ENCODE assay signal across 33 mouse cellular contexts in genomic region chr3:124067061-124067460, GRCm38 (mm10).
DNase-seq lines count a peak whose midpoint lies in the region; ATAC-seq lines count a peak whose summit lies in the region.
"Had no signal": no experiment of that assay in that cellular context is flagged by ENCODE, and none has a peak within 500 bp of the region (broad histone marks: within the 10 kb centered on the region; RNA-seq: fewer than 3 reads in every experiment).

No protein-coding gene starts in this region.

- no peaks in the 10 kb centered on the region for H3K9me3 ChIP-seq in hindbrain, embryonic 12.5 days (replicated peaks)
- H3K9me3 ChIP-seq in hindbrain, embryonic 10.5 days, result no peaks in the 10 kb centered on the region
- H3K9me3 ChIP-seq in midbrain, embryonic 14.5 days (ENCODE audit: control insufficient read depth, low read length), result no peaks in the 10 kb centered on the region
- H3K9me3 ChIP-seq in midbrain, embryonic 11.5 days (ENCODE audit: control insufficient read depth, low read length), result no peaks in the 10 kb centered on the region
- H3K9me3 ChIP-seq: embryonic facial prominence, embryonic 10.5 days; embryonic facial prominence, embryonic 15.5 days; kidney, embryonic 15.5 days; limb, embryonic 10.5 days; limb, embryonic 15.5 days; liver, embryonic 13.5 days; megakaryocyte, embryonic 14.5 days; neural tube, embryonic 15.5 days had no signal

- H3K4me2 ChIP-seq in hindbrain, embryonic 12.5 days (replicated peaks), result no peak overlapping the region
- no peak overlapping the region for H3K4me2 ChIP-seq in midbrain, embryonic 14.5 days (ENCODE audit: low read length)
- no peak overlapping the region for H3K4me2 ChIP-seq in midbrain, embryonic 11.5 days
- H3K4me2 ChIP-seq: embryonic facial prominence, embryonic 15.5 days; heart, embryonic 11.5 days; kidney, embryonic 15.5 days; limb, embryonic 15.5 days; liver, embryonic 13.5 days; neural tube, embryonic 15.5 days had no signal

- H3K4me1 ChIP-seq in hindbrain, embryonic 12.5 days, result peaks cover 2% of the 10 kb centered on the region; the same call in 1 of the 2 replicates
- H3K4me1 ChIP-seq in hindbrain, embryonic 10.5 days (replicated peaks), result no peaks in the 10 kb centered on the region
- H3K4me1 ChIP-seq in midbrain, embryonic 14.5 days (ENCODE audit: control insufficient read depth, insufficient read depth, low read length), result peaks cover 2% of the 10 kb centered on the region; the same call in 1 of the 2 replicates
- no peaks in the 10 kb centered on the region for H3K4me1 ChIP-seq in midbrain, embryonic 11.5 days (ENCODE audit: control insufficient read depth, insufficient read depth, low read length)
- H3K4me1 ChIP-seq: embryonic facial prominence, embryonic 15.5 days; kidney, embryonic 15.5 days; limb, embryonic 15.5 days; liver, embryonic 13.5 days; megakaryocyte, embryonic 14.5 days; neural tube, embryonic 15.5 days had no signal

- peak; percentile 35 to 43 for DNase-seq in cerebellum, postnatal 10 days
- no peak for DNase-seq in cerebellum, adult 9-11 months
- no peak for DNase-seq in hindbrain, embryonic 10.5 days (ENCODE audit: low spot score)
- DNase-seq in midbrain, embryonic 14.5 days, result no peak
- no peak for DNase-seq in midbrain, embryonic 11.5 days (ENCODE audit: low spot score, missing footprints)
- DNase-seq in layer of hippocampus, adult 18-20 months (ENCODE audit: low spot score in 2 of 2), result no peak
- no peak for DNase-seq in heart, postnatal 25 days (ENCODE audit: low spot score)
- DNase-seq: adrenal gland, postnatal 10 days; cerebellum, adult 11-12 months; cerebellum, postnatal 25 days; gastrocnemius, postnatal 25 days; heart, adult 11 months; heart, postnatal 4 days; kidney, adult 18-20 months; kidney, postnatal 25 days; liver, embryonic 13.5 days; lung, adult 18-20 months; lung, postnatal 4 days; retina, postnatal 1 day; right cerebral cortex, postnatal 14 days had no signal

- H3K27me3 ChIP-seq in hindbrain, embryonic 12.5 days, result no peaks in the 10 kb centered on the region
- H3K27me3 ChIP-seq in hindbrain, embryonic 10.5 days (ENCODE audit: insufficient read depth, poor library complexity, severe bottlenecking), result no peaks in the 10 kb centered on the region
- H3K27me3 ChIP-seq in midbrain, embryonic 14.5 days (ENCODE audit: control insufficient read depth, insufficient read depth, low read length), result no peaks in the 10 kb centered on the region
- no peaks in the 10 kb centered on the region for H3K27me3 ChIP-seq in midbrain, embryonic 11.5 days (ENCODE audit: control insufficient read depth, insufficient read depth, low read length)
- H3K27me3 ChIP-seq: embryonic facial prominence, embryonic 15.5 days; kidney, embryonic 15.5 days; limb, embryonic 15.5 days; liver, embryonic 13.5 days; megakaryocyte, embryonic 14.5 days; neural tube, embryonic 15.5 days had no signal

- no peak overlapping the region for H3K9ac ChIP-seq in hindbrain, embryonic 12.5 days
- no peak overlapping the region for H3K9ac ChIP-seq in midbrain, embryonic 14.5 days (replicated peaks; ENCODE audit: low read length)
- H3K9ac ChIP-seq in midbrain, embryonic 11.5 days (ENCODE audit: low read length), result no peak overlapping the region
- H3K9ac ChIP-seq: embryonic facial prominence, embryonic 15.5 days; kidney, embryonic 15.5 days; limb, embryonic 15.5 days; liver, embryonic 13.5 days; neural tube, embryonic 15.5 days had no signal

- intact Hi-C loops in heart, postnatal 25 days (cut with DNase I), result no loop called here

- H3K36me3 ChIP-seq in hindbrain, embryonic 12.5 days, result no peaks in the 10 kb centered on the region
- no peaks in the 10 kb centered on the region for H3K36me3 ChIP-seq in hindbrain, embryonic 10.5 days
- H3K36me3 ChIP-seq in midbrain, embryonic 14.5 days (ENCODE audit: control insufficient read depth, insufficient read depth, low read length), result no peaks in the 10 kb centered on the region
- H3K36me3 ChIP-seq in midbrain, embryonic 11.5 days (ENCODE audit: control insufficient read depth, insufficient read depth, low read length), result no peaks in the 10 kb centered on the region
- H3K36me3 ChIP-seq: embryonic facial prominence, embryonic 10.5 days; embryonic facial prominence, embryonic 15.5 days; G1E; kidney, embryonic 15.5 days; limb, embryonic 10.5 days; limb, embryonic 15.5 days; liver, embryonic 13.5 days; neural tube, embryonic 15.5 days had no signal

- ATAC-seq in hindbrain, embryonic 12.5 days (ENCODE audit: low FRiP score), result no peak
- ATAC-seq in midbrain, embryonic 14.5 days (ENCODE audit: low FRiP score, low TSS enrichment), result no peak
- ATAC-seq in midbrain, embryonic 11.5 days (ENCODE audit: low FRiP score), result no peak
- ATAC-seq: lung, postnatal 0 days had no signal

- WGBS in hindbrain, embryonic 12.5 days, result 68% methylated on average over 3 of the region's 3 CpGs
- 78% methylated on average over 3 of the region's 3 CpGs for WGBS in hindbrain, embryonic 10.5 days
- 70% methylated on average over 3 of the region's 3 CpGs for WGBS in midbrain, embryonic 14.5 days
- WGBS in midbrain, embryonic 11.5 days, result 76% methylated on average over 3 of the region's 3 CpGs

- H3K4me3 ChIP-seq in hindbrain, embryonic 12.5 days, result no peak overlapping the region
- no peak overlapping the region for H3K4me3 ChIP-seq in hindbrain, embryonic 10.5 days
- no peak overlapping the region for H3K4me3 ChIP-seq in midbrain, embryonic 14.5 days (replicated peaks; ENCODE audit: low read depth, low read length)
- no peak overlapping the region for H3K4me3 ChIP-seq in midbrain, embryonic 11.5 days (ENCODE audit: low read depth, low read length)
- H3K4me3 ChIP-seq: embryonic facial prominence, embryonic 10.5 days; embryonic facial prominence, embryonic 15.5 days; kidney, embryonic 15.5 days; layer of hippocampus, adult 2 months; left cerebral cortex, adult 2 months; limb, embryonic 10.5 days; limb, embryonic 15.5 days; liver, embryonic 13.5 days; megakaryocyte, embryonic 14.5 days; neural tube, embryonic 15.5 days had no signal

- H3K27ac ChIP-seq in hindbrain, embryonic 12.5 days, result peak overlapping the region; percentile 48; the same call in 1 of the 2 replicates
- H3K27ac ChIP-seq in hindbrain, embryonic 10.5 days, result no peak overlapping the region
- peak overlapping the region; percentile 73; the same call in 1 of the 2 replicates for H3K27ac ChIP-seq in midbrain, embryonic 14.5 days (replicated peaks; ENCODE audit: low read depth, low read length)
- H3K27ac ChIP-seq in midbrain, embryonic 11.5 days (ENCODE audit: low read depth, low read length), result no peak overlapping the region
- H3K27ac ChIP-seq: embryonic facial prominence, embryonic 10.5 days; embryonic facial prominence, embryonic 15.5 days; kidney, embryonic 15.5 days; layer of hippocampus, adult 2 months; left cerebral cortex, adult 2 months; limb, embryonic 10.5 days; limb, embryonic 15.5 days; liver, embryonic 13.5 days; neural tube, embryonic 15.5 days had no signal

Comparison
In these comparisons a context has a peak if more than half of its experiments do, and no peak if none do; other contexts are left out.
1. DNase-seq: peak in cerebellum, postnatal 10 days (2 of 2); none in cerebellum, adult 9-11 months (single experiment), hindbrain, embryonic 10.5 days (single experiment), midbrain, embryonic 14.5 days (single experiment), midbrain, embryonic 11.5 days (single experiment), layer of hippocampus, adult 18-20 months (0 of 2) and heart, postnatal 25 days (single experiment).
2. H3K27ac ChIP-seq: peak in hindbrain, embryonic 12.5 days (single experiment) and midbrain, embryonic 14.5 days (single experiment); none in hindbrain, embryonic 10.5 days (single experiment) and midbrain, embryonic 11.5 days (single experiment).